Mouse (Mus musculus) layer of hippocampus, adult 9-11 months (tissue): ENCODE measurements at regions not wholly inside any gene's neighbourhood (a gene's known extent, or its start where the extent isn't known, plus 50 kb on each side); places are given as distances from the start of the nearest gene placed in this dataset.

Experiments
- DNase-seq: peaks from one replicate; pipeline ENCODE4 v3.0.0; 2022

GRCm38 (mm10) chr9:34328723-34329122 is 157.0 kb upstream of the Kirrel3 start:
- DNase-seq: no peak

- DNase-seq: no peak
Measured at GRCm38 (mm10) chr9:34334112-34334511, 151.6 kb upstream of the Kirrel3 start.

GRCm38 (mm10) chr9:34334555-34335468 is 150.9 kb upstream of the Kirrel3 start:
- DNase-seq: no peak

- DNase-seq: no peak
Measured at GRCm38 (mm10) chr9:34348442-34348841, 137.3 kb upstream of the Kirrel3 start.

GRCm38 (mm10) chr9:34349997-34350396 is 135.7 kb upstream of the Kirrel3 start:
- no peak for DNase-seq

- DNase-seq: no peak
Measured at GRCm38 (mm10) chr9:34353744-34354143, 131.9 kb upstream of the Kirrel3 start.

GRCm38 (mm10) chr9:34354723-34355316 is 130.9 kb upstream of the Kirrel3 start:
- DNase-seq: no peak

GRCm38 (mm10) chr9:34370686-34371398 is 114.9 kb upstream of the Kirrel3 start:
- DNase-seq: no peak

GRCm38 (mm10) chr9:34375187-34375586 is 110.5 kb upstream of the Kirrel3 start:
- no peak for DNase-seq

GRCm38 (mm10) chr9:34380008-34380407 is 105.7 kb upstream of the Kirrel3 start:
- no peak for DNase-seq

GRCm38 (mm10) chr9:34381601-34382000 is 104.1 kb upstream of the Kirrel3 start:
- no peak for DNase-seq

GRCm38 (mm10) chr9:34382208-34382607 is 103.5 kb upstream of the Kirrel3 start:
- no peak for DNase-seq

GRCm38 (mm10) chr9:34386071-34386470 is 99.6 kb upstream of the Kirrel3 start:
- no peak for DNase-seq

GRCm38 (mm10) chr9:34393042-34393441 is 92.7 kb upstream of the Kirrel3 start:
- no peak for DNase-seq

GRCm38 (mm10) chr9:34395839-34396804 is 89.6 kb upstream of the Kirrel3 start:
- DNase-seq: peak; percentile 34

GRCm38 (mm10) chr9:34411699-34412098 is 74.0 kb upstream of the Kirrel3 start:
- DNase-seq: peak; percentile 73

- DNase-seq: no peak
Measured at GRCm38 (mm10) chr9:34416153-34416552, 69.5 kb upstream of the Kirrel3 start.

- no peak for DNase-seq
Measured at GRCm38 (mm10) chr9:34418100-34418499, 67.6 kb upstream of the Kirrel3 start.

- DNase-seq: no peak
Measured at GRCm38 (mm10) chr9:34421956-34422355, 63.7 kb upstream of the Kirrel3 start.

GRCm38 (mm10) chr9:34423062-34423461 is 62.6 kb upstream of the Kirrel3 start:
- no peak for DNase-seq

- DNase-seq: no peak
Measured at GRCm38 (mm10) chr9:34426589-34426988, 59.1 kb upstream of the Kirrel3 start.

GRCm38 (mm10) chr9:34427711-34428110 is 58.0 kb upstream of the Kirrel3 start:
- DNase-seq: no peak
